In the genomic region with DNA sequence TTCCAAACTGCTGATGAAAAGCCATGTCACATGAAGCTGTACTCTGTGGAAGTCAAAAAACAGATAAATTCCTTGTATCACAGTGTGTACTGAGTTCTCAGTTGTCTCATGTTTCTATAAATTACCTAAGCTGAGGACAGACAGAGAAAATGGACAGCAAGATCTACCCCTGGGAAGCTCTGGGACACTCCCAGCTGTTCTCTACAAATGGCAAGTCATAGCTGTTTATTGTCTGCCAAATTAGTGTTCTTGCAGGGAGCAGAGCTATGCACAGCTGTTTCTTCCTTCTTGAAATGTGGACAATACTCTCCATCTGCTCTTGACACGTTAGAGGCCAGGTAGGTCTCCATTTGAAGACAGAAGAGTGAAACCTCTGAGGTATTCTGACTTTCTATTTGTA, we compare ENCODE assay signal across 24 mouse cellular contexts.
"Had no signal": no experiment of that assay in that cellular context is flagged by ENCODE, and none has a peak within 500 bp of the region (broad histone marks: within the 10 kb centered on the region; RNA-seq: fewer than 3 reads in every experiment).

No protein-coding gene starts in this region.

- ATAC-seq: hindbrain, embryonic 16.5 days; inflammation-experienced regulatory T-cells, adult 6 months; intestine, embryonic 15.5 days; intestine, postnatal 0 days had no signal

- H3K27me3 ChIP-seq: heart, embryonic 12.5 days; hindbrain, embryonic 12.5 days; intestine, embryonic 15.5 days; limb, embryonic 12.5 days had no signal

- H3K9me3 ChIP-seq: heart, embryonic 10.5 days; hindbrain, embryonic 10.5 days; hindbrain, embryonic 12.5 days; intestine, embryonic 15.5 days; limb, embryonic 10.5 days; limb, embryonic 12.5 days had no signal

- H3K9ac ChIP-seq: heart, embryonic 12.5 days; hindbrain, embryonic 12.5 days; hindbrain, embryonic 14.5 days; intestine, embryonic 15.5 days; limb, embryonic 12.5 days had no signal

- DNase-seq: gastrocnemius, adult 2 months; gastrocnemius, postnatal 10 days; gastrocnemius, postnatal 25 days; heart, adult 2 months; heart, postnatal 4 days; kidney, adult 18-20 months; kidney, adult 8-10 months; kidney, postnatal 10 days; kidney, postnatal 25 days; kidney, postnatal 4 days; liver had no signal

- H3K4me3 ChIP-seq: gastrocnemius, adult 2 months; heart, adult 2 months; heart, embryonic 10.5 days; heart, embryonic 12.5 days; hindbrain, embryonic 10.5 days; hindbrain, embryonic 12.5 days; intestine, embryonic 15.5 days; layer of hippocampus, adult 2 months; left cerebral cortex, adult 2 months; limb, embryonic 10.5 days; limb, embryonic 12.5 days had no signal

- H3K4me2 ChIP-seq: heart, embryonic 12.5 days; hindbrain, embryonic 12.5 days; hindbrain, embryonic 14.5 days; intestine, embryonic 15.5 days; limb, embryonic 12.5 days had no signal

- H3K4me1 ChIP-seq: heart, embryonic 10.5 days; heart, embryonic 12.5 days; hindbrain, embryonic 10.5 days; hindbrain, embryonic 12.5 days; intestine, embryonic 15.5 days; limb, embryonic 10.5 days; limb, embryonic 12.5 days had no signal

- H3K36me3 ChIP-seq: heart, embryonic 10.5 days; heart, embryonic 12.5 days; hindbrain, embryonic 10.5 days; hindbrain, embryonic 12.5 days; intestine, embryonic 15.5 days; limb, embryonic 10.5 days; limb, embryonic 12.5 days had no signal

- H3K27ac ChIP-seq: gastrocnemius, adult 2 months; heart, adult 2 months; heart, embryonic 10.5 days; hindbrain, embryonic 10.5 days; hindbrain, embryonic 12.5 days; hindbrain, embryonic 14.5 days; intestine, embryonic 15.5 days; layer of hippocampus, adult 2 months; left cerebral cortex, adult 2 months; limb, embryonic 10.5 days; limb, embryonic 12.5 days had no signal
